Mouse (Mus musculus) intestine, postnatal 0 days (tissue): ENCODE results near the gene Selenok. TPM values are rescaled to one million over a fixed set of nuclear protein-coding genes. Genes with fewer than 3 reads are reported as not detected.

Experiments used
- ATAC-seq: fragments of 200-750 bp; cut with Nextera tagmentation; 2 replicates; pipeline ENCODE4 v1.8.0; 2017; ENCODE audit warnings: mild to moderate bottlenecking, moderate TSS enrichment, moderate library complexity
- H3K27ac ChIP-seq: fragments of 300-500 bp; sonication (generic); 2 replicates; pipeline ENCODE4 v1.5.1; 2014; ENCODE audit warnings: mild to moderate bottlenecking, low read depth, low read length, moderate library complexity
- H3K27me3 ChIP-seq: fragments of 300-500 bp; sonication (generic); replicated peaks from 2 replicates; pipeline ENCODE4 v1.6.1; 2014; ENCODE audit warnings: low read length, mixed read lengths; ENCODE audit not compliant: control insufficient read depth, insufficient read depth
- H3K36me3 ChIP-seq: fragments of 300-500 bp; sonication (generic); 2 replicates; pipeline ENCODE4 v1.6.1; 2014; ENCODE audit warnings: mild to moderate bottlenecking, moderate library complexity; ENCODE audit not compliant: control insufficient read depth, insufficient read depth
- H3K4me1 ChIP-seq: fragments of 300-500 bp; sonication (generic); replicated peaks from 2 replicates; pipeline ENCODE4 v1.6.1; 2014; ENCODE audit warnings: antibody characterized with exemption, low read length, mixed read lengths; ENCODE audit not compliant: control insufficient read depth, insufficient read depth
- H3K4me2 ChIP-seq: fragments of 300-500 bp; sonication (generic); replicated peaks from 2 replicates; pipeline ENCODE4 v1.6.1; 2014; ENCODE audit warnings: low read depth, mild to moderate bottlenecking, moderate library complexity
- H3K4me3 ChIP-seq: fragments of 300-500 bp; sonication (generic); 2 replicates; pipeline ENCODE4 v1.5.1; 2014; ENCODE audit warnings: low read depth, low read length
- H3K9ac ChIP-seq: fragments of 300-500 bp; sonication (generic); 2 replicates; pipeline ENCODE4 v1.6.1; 2014; ENCODE audit warnings: mild to moderate bottlenecking, low read depth, low read length
- H3K9me3 ChIP-seq: fragments of 300-500 bp; sonication (generic); 2 replicates; pipeline ENCODE4 v1.6.1; 2016; ENCODE audit warnings: mixed run types; ENCODE audit not compliant: control insufficient read depth
- CTCF ChIP-seq: sonication (generic); IDR thresholded peaks from 2 replicates; pipeline ENCODE4 v1.5.1; 2016; ENCODE audit warnings: low read depth, mild to moderate bottlenecking, control low read depth, antibody characterized with exemption, moderate library complexity
- WGBS: fragments of 180-500 bp; shearing (Covaris S2); extraction: QIAGEN DNeasy Blood & Tissue Kit; methylation state at CpG from one replicate; pipeline ENCODE4 v1.1.7; 2014; 5-methylcytosine and 5-hydroxymethylcytosine counted together
- polyA plus RNA-seq: library from polyadenylated mRNA; unstranded; fragments of >200 nt; fragmentation: Nextera tagmentation; extraction: Ambion mirVana; gene quantifications from 2 replicates; pipeline ENCODE4 v1.2.1, GENCODE M21; 2015

Gene Selenok
- 313 and 318 TPM in 2 replicates for polyA plus RNA-seq

DNA sequence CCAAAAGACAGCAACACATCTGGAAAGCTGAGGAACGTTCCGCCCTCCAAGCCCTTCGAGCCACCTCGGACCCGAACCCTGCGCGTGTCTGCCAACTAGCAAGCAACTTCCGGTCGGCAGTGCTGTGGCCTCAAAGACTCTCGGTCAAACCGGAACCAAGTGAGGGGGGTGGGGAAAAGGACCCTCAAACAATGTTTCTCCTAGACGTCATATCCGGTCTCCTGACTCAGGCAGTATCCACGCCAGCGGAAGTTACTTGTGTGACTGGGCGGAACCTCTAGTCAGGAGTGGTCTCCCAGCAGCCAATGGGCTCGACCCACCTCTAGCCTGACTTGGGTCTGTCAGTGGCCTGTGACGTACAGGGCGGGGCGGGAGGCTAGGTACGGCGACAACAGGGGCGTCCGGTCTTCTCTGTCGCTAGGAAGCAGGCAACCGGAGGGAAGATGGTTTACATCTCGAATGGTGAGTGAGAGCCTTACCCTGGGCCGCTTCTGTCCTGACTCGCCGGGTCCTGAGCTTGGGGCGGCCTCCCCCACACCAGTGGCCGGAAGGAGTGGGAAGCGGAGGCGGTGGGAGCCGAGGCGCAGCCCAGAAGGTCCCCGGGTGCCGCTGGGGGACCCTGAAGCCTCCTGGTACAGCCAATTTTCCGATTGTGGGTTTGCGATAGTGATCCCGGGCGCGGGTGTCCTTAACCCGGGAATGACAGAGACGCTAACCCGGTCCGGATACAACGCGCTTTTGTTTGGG lies at the start of gene Selenok:
Gene Selenok, plus strand, starts transcription at position 234 of the 747 bp plus-strand sequence.
- under 1% methylated on average over 49 of the region's 49 CpGs for WGBS
- H3K9me3 ChIP-seq = no peaks in the 10 kb centered on the region
- no peak for TF ChIP-seq CTCF
- peak within 1 kb of the TSS; percentile 70 for H3K4me2 ChIP-seq
- H3K4me3 ChIP-seq = peak within 1 kb of the TSS; percentile 79
- peaks cover 4% of the 10 kb centered on the region; the same call in 1 of the 2 replicates for H3K4me1 ChIP-seq
- peak within 1 kb of the TSS; percentile 82 for H3K27ac ChIP-seq
- no peaks in the 10 kb centered on the region for H3K27me3 ChIP-seq
- H3K36me3 ChIP-seq = peaks cover 27% of the 10 kb centered on the region
- peak; percentile 100 for ATAC-seq
- peak within 1 kb of the TSS; percentile 86 for H3K9ac ChIP-seq

DNA sequence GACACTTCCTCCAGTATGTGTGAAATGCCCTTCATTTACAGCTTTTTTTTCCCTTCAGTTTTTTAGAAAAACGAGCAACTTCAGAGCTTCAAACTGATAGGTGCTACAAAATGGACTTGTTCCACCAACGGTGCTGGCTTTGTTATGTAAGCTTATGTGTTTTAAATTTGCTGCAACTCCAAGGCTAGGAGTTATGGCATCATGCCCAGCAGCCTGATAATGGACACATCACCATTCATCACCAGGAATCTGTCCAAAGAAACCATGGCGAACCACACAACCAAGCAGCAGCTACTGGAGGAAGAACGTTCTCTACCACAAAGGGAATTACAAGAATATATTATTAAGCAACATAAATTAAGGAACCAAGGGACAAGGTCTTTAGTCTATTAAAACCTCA lies 39.1 kb upstream of the Selenok start:
- WGBS = 84% methylated on average over 4 of the region's 4 CpGs
- Histone ChIP-seq H3K4me2 (no peak overlapping the region), H3K27ac (no peak overlapping the region), H3K9me3 (no peaks in the 10 kb centered on the region), H3K4me1 (no peaks in the 10 kb centered on the region), H3K9ac (no peak overlapping the region), H3K4me3 (no peak overlapping the region), H3K27me3 (no peaks in the 10 kb centered on the region), H3K36me3 (no peaks in the 10 kb centered on the region)
- no peak for ATAC-seq
- TF ChIP-seq CTCF = no peak

DNA sequence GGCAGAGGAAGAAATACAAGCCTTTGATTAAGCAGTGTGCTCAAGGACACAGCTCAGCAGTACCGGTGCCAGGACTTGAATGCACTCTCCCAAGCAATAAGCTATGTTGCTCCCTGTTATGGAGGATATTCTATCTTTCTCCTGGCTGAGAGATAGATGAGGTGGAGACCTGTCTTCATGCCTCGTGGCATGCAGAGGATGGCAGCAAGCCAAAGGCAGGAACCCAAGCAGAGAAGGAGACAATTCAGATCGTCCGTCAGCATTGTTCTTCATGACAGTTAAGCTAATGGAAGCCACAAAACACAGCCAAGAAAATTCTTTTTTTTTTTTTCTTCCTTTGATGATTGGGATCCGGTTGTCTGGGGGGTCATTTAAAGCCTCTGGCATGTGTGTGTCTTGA lies 32.6 kb upstream of the Selenok start:
- no peak for ATAC-seq
- no peak overlapping the region for H3K4me2 ChIP-seq
- H3K9ac ChIP-seq = no peak overlapping the region
- no peaks in the 10 kb centered on the region for H3K36me3 ChIP-seq
- no peaks in the 10 kb centered on the region for H3K9me3 ChIP-seq
- no peak overlapping the region for H3K4me3 ChIP-seq
- H3K4me1 ChIP-seq = no peaks in the 10 kb centered on the region
- no peak for TF ChIP-seq CTCF
- no peak overlapping the region for H3K27ac ChIP-seq
- 0 out of 2 replicates have a peak, but pooled peaks cover 6% of the 10 kb centered on the region for H3K27me3 ChIP-seq
- WGBS = 67% methylated on average over 5 of the region's 5 CpGs

GRCm38 (mm10) chr14:29937466-29937865 lies 30.6 kb upstream of the Selenok start:
- no peaks in the 10 kb centered on the region for H3K4me1 ChIP-seq
- 0 out of 2 replicates have a peak, but pooled peaks cover 6% of the 10 kb centered on the region for H3K27me3 ChIP-seq
- no peak overlapping the region for H3K4me2 ChIP-seq
- H3K4me3 ChIP-seq = no peak overlapping the region
- TF ChIP-seq CTCF = peak; percentile 45
- no peaks in the 10 kb centered on the region for H3K36me3 ChIP-seq
- H3K27ac ChIP-seq = no peak overlapping the region
- H3K9me3 ChIP-seq = no peaks in the 10 kb centered on the region
- no peak overlapping the region for H3K9ac ChIP-seq
- no peak for ATAC-seq
- 86% methylated on average over 15 of the region's 15 CpGs for WGBS

- H3K27ac ChIP-seq = no peak overlapping the region
- peak; percentile 45 for TF ChIP-seq CTCF
- no peak overlapping the region for H3K4me3 ChIP-seq
- no peak overlapping the region for H3K4me2 ChIP-seq
- H3K36me3 ChIP-seq = no peaks in the 10 kb centered on the region
- no peak for ATAC-seq
- H3K9me3 ChIP-seq = no peaks in the 10 kb centered on the region
- no peak overlapping the region for H3K9ac ChIP-seq
- no peaks in the 10 kb centered on the region for H3K4me1 ChIP-seq
- WGBS = 42% methylated on average over 20 of the region's 20 CpGs
- H3K27me3 ChIP-seq = 0 out of 2 replicates have a peak, but pooled peaks cover 6% of the 10 kb centered on the region
These were observed 28.4 kb upstream of the Selenok start for GRCm38 (mm10) chr14:29939600-29940312.

DNA sequence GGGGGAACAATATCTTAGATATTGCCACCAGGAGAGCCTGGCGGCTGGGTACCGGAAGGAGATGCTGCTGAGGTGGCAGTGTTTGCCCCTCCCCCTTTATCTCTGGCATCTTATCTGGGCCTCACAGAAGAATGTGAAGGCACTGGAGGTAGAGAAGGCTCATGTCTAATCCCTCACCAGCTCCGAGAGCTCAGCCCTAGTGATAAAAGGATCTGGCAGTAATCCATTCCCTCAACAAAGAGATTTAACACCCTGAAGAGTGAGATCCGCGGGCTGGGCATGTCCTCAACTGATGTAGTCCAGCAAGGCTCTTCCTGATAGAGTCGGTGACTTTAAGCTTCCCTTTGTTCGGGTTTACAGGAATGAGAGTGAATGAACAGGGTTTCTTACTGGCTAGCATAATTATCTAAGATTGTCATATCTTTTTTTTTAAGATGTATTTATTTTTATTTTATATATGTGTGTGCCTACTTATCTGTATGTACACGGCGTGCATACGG lies 27.7 kb upstream of the Selenok start:
- no peaks in the 10 kb centered on the region for H3K36me3 ChIP-seq

More for the DNA sequence above, 27.7 kb upstream of the Selenok start:
- H3K4me1 ChIP-seq = no peaks in the 10 kb centered on the region
- no peaks in the 10 kb centered on the region for H3K9me3 ChIP-seq
- no peak for TF ChIP-seq CTCF
- no peak overlapping the region for H3K4me3 ChIP-seq
- H3K27ac ChIP-seq = no peak overlapping the region
- ATAC-seq = no peak
- H3K27me3 ChIP-seq = 0 out of 2 replicates have a peak, but pooled peaks cover 6% of the 10 kb centered on the region
- 14% methylated on average over 10 of the region's 10 CpGs for WGBS
- no peak overlapping the region for H3K4me2 ChIP-seq
- no peak overlapping the region for H3K9ac ChIP-seq
